Mouse (Mus musculus) cortical plate, adult 2 months (tissue): ENCODE measurements around the gene Rnf130.

Source experiments
- CTCF ChIP-seq: fragments of 200-500 bp; IDR thresholded peaks from 2 replicates; pipeline ENCODE4 v1.5.1; 2011; ENCODE audit warnings: mild to moderate bottlenecking, control low read depth, low read length; ENCODE audit not compliant: insufficient read depth; ENCODE audit errors: extremely low read depth
- POLR2A ChIP-seq: fragments of 200-500 bp; IDR thresholded peaks from 2 replicates; pipeline ENCODE4 v1.6.1; 2011; ENCODE audit warnings: mild to moderate bottlenecking, low read length, control low read depth; ENCODE audit not compliant: insufficient read depth; ENCODE audit errors: extremely low read depth

DNA sequence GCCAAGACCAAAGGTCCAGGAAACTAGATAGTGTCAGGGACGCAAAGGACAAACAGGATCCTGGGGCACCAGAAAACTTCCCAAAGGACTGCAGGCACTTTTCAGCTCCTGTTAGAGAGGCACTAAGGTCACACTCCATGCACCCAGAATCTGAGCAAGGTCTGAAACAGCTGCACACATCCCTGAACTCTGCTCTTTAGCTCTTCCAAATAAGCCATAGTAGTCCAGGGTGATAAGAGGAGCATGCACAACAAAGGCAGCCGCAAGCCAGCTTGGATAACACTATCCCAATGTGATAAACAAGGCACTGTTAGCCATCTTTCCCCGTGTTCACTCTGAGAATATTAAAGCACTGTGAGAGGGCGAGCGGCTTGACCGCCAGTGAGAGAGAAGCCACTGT lies 78.9 kb downstream of the Rnf130 start:
- TF ChIP-seq CTCF (no peak), POLR2A (no peak)
